Mouse (Mus musculus): ENCODE data around the gene 1700020A23Rik.
A peak's percentile ranks its signal among the peaks of the same experiment; 100 is the strongest.

The 1700020A23Rik gene

DNA sequence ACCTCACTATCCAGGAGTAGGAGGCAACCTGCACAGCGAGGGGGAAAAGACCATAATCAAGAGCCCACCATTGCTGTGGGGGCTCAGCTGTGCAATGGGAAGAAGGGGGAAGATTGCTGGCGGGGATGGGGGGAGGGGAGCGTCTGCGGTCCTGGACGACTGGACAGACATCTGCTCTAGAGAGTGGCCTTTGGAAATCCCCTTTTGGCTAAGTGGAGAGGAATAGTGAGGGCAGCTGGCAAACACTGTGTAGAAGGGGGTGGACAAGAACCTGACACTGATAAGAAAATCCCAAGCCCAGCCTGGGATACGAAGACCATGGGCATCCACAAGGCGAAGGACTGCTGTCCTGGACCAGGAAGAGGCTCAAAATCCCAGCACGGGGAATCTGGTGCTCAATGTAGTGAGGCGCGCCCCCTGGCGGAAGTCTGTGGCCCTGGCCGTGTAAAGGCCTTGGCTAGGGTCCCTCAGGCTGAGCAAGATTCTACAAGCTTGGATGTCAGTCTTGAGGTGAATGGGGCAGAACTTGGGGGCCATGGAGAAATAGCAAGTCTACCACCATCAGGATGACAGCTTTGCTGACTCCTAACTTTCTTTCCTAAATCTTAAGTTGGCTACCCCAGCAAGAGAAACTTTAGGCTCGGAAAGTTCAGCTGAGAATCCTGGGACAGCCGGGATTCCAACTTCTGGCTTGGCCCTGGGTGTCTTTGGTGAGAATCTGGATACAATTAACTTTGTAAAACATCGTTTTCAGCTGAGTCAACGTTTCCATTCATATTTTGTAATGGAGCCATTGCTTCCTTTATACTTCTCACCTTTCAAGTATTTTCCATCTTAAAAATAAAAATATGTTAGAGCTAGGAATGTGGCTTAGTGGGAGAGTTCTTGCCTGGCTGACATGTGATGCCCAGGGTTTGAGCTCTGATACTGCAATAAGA lies 6.8 kb downstream of the 1700020A23Rik start:
- peak; percentile 87 for DNase-seq (ENCODE audit: low spot score)

DNA sequence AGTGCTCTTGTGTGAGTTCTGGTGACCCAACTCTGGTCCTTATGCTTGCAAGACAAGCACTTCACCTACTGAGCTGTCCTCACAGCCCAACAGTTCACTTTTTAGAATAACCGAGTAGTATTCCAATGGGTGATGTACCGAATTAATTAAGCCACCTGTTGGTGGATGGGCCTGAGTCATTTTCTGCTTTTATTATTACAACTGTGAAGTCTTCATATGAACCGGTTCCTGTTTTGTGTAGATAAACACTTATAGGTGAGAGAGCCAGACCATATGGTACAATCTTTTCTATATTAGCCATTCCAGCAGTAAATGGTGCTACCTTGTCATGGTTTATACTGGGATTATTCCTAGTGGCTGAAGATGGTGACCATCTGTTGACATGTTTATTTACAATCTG lies 7.7 kb downstream of the 1700020A23Rik start:
- no peak for DNase-seq (ENCODE audit: low spot score)

DNA sequence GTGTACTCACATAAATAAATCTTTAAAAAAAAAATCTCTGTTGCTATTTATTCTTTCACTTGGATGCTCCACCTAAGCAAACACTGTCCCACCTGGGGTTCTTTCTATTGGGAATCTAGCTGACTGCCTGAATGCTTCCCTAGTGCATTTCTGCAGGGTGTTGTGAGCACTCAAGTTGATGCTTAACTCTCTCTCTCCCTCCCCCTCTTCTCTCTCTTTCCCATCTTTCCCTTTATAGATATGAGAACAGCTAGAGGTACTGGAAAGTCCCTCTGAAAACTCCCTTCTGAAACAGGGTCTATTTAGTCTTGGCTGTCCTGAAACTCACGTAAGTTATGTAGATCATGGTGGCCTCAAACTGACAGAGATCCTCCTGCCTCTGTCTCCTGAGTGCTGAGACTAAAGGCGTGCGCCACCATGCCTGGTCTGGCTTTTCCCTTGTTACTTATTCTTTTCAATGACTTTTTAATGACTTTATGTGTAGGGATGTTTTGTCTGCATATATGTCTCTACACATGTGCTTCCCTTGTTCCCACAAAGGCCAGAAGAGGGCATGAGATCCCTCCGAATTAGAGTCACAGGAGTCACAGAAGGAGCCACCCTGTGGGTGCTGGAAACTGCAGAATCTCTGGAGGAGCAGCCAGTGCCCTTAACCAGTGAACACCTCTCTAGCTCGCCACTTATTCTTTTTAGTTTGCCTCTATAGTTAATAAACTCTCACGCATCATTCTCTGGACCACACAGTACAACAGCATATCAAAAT lies 9.2 kb downstream of the 1700020A23Rik start:
- no peak for DNase-seq (ENCODE audit: low spot score)

DNA sequence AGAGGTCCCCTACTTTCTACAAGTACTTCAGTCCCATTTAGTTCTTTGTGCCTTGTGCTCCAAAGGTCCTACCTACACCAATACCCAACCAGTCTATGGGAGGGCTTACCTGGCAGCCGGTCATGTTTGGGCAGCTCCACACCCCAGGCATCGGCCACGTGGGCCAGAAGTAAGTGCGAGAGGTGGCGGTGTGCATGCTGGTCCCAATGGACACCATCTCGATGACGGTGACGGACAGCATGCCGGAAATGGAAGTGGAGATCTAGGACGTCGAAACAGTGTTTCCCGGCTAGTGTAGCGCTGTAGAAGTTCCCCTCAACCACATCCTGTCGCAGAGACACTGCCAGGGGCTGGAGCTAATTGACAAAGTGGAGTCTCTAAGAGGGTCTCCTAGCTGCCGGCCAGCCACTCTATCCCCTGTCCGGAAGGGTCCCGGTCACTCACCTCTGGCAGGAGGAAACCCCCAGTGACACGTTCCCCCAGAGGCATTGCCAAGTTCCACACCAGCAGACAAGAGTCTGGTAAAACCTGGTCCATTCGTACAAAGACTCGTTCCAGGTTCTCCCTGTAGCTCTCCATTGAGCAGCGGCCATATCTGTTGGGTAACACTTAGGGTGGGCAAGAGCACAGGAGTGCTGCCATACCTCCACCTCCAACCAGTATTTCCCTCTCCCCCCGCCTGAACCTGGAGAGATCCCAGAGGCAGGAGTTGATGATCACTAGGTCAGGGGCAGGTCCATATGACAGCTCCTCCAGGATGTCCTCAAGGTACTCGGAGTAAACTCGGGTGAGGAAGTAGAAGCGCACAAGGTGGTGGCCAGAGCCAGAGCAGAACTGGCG lies 16.9 kb downstream of the 1700020A23Rik start:
- no peak for DNase-seq (ENCODE audit: low spot score)

DNA sequence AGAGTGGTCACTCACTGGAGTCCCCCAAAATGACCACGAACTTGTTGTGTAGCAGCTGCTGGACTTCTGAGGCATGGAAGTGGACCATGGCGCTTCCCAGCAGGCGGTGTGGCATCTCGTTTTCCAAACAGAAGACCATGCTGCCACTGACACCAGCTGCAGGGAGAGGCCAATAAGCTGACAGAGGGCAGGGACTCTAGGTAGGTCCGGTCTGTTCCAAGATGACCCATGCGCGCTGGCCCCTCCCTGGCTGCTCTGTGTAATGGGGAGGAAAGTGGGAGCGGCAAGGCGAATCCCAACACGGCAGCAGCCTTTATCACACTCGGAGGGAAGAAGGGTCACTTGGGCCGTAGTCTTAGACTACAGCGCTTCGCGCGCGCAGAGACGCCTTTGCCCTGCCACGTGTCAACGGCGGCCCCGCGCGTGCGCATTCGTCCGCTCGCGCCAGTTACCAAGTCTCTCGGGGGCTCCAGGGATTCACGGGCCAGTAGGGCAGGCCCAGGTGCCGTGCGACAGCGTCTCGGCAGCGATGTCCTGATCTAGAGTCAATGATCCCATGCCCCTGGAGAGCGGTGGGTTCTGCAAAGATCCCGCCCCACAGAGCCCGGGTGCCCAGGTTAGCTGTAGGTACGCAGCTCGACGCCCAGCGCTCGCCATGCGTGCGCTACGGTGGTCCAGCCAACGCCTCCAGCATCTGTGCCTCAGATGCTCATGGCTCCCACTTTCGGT lies 18.5 kb downstream of the 1700020A23Rik start:
- DNase-seq (ENCODE audit: low spot score) = peak; percentile 82

DNA sequence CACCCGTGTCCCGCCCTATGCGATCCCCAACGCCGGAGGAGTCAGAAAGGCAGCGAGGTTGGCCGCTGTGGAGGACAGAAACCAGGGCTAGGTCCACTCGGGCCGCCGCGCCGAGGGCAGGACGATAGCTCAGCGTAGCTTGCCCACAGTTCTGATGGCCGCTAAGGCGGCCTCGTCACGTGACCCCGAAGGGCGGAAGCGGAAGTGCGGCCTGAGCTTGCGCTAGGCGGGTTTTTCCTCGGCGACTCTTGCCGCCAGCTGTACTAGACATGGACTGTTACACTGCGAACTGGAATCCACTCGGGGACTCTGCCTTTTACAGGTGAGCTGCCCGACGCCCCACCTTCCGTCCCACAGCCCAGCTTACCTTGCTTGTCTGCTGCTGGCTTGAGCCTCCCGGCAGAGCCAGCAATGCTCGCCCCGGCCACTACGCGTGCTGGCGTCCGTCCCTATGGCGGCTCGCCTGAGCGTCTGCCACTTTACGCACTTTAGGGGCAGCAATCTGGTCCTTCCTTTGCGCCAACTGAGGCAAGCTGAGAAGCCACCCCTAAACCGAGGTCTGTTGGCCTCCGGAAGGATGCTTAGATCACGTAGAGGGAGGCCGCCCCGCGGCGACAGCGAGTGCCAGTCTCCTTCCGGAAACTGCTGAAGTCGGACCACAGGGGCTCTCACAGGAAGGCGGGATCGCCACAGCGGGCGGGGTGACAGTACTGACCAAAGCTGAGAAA lies 19.2 kb downstream of the 1700020A23Rik start, which contains the start of the genes Vps16 and Pced1a:
Gene Vps16 (plus strand): TSS at position 214 of the 728 bp plus-strand sequence.
Gene Pced1a (minus strand): TSS at position 576 of the 728 bp plus-strand sequence.
- DNase-seq (ENCODE audit: low spot score) = peak; percentile 92

DNA sequence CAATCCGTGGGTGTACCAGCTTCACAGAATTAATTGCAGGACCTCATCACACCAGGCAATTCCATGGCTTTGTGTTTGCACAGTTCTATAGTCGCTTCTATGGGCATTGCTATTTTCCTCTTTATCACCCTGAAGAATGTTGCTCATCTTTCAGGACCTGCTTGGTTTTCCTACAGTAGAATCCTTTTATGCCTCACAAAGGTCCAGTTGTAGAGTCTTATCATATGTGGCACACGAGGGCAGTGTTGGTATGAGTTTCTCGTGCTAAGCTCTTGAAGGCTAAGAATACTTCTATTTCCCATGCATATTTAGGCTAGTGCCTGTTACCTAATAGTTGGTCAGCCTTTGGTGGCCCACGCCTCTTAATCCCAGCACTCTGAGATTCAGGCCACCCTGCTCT lies 20.1 kb downstream of the 1700020A23Rik start:
- DNase-seq (ENCODE audit: low spot score) = no peak

DNA sequence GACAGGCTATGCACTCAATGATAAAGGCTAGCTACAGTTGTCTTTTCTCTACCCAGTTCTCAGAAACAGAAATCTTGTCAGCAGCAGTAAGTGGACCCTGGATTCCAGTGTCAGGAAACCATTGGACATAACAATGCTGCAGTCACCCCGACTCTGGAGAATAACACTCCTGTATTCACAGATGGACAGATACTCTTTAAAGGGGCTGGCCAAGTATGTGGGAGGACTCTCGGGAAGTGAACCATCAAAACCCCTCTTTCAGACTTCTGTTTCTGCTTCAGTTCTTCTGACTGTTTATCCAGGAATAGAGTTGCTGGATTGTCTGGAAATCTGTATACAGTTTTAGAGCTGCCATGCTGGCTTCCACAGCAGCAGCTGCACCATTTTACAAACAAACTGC lies 24.8 kb downstream of the 1700020A23Rik start:
- DNase-seq (ENCODE audit: low spot score) = no peak

DNA sequence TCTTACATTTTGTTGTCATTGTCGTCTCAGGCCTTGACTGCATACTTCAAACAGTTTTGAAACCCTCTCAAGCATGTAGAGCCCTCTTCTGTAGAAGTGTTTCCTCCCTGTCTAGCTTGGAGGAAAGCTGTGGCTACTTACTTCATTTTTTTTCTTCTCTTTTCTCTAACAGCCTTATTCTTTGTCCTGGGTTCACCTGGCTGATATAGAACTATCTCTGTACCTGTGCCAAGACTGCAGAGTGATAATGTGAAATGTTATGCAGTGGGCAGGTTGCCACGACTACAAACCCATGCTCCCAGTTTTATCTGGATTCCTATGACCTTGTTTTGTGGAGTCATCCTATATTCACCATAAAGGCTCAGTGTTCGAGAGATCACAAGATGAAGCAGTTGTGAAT lies 25.4 kb downstream of the 1700020A23Rik start:
- DNase-seq (ENCODE audit: low spot score) = no peak

DNA sequence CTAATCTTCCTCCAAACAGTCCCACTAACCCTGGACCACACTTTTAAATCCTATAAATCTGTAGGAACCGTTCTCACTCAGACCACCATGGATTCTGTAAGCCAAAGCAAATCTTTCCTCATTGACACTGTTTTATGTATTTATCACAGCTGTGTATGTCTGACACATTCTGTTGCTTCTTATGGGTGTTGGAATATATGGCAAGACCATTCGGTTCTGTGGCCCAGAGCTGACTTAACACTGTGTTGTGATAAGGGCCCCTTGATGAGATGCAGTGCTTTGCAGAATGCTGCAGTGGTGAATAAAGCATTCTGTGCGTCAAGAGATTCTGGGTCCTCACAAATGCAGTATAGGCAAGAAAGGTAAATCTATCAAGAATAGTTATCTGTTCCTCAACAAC lies 27.1 kb downstream of the 1700020A23Rik start:
- no peak for DNase-seq (ENCODE audit: low spot score)

DNA sequence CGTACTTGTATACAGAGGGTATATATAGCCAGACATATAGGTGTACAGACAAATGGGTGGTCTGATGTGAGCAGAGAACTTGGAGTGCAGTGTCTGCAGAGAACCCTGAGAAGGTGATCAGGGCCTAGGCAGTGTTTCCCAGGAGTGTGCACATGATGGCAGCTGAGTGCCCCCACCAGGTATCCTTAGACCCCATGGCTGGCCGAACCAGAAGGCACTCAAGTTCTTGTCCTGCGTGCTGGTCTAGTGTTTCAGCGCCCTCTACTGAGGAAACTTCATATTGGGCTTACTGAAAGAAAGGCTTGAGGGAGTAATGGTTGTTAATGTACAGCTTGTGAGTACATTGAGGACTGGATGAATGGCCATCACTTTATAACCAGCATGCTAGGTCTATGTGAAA lies 28.1 kb downstream of the 1700020A23Rik start:
- no peak for DNase-seq (ENCODE audit: low spot score)

DNA sequence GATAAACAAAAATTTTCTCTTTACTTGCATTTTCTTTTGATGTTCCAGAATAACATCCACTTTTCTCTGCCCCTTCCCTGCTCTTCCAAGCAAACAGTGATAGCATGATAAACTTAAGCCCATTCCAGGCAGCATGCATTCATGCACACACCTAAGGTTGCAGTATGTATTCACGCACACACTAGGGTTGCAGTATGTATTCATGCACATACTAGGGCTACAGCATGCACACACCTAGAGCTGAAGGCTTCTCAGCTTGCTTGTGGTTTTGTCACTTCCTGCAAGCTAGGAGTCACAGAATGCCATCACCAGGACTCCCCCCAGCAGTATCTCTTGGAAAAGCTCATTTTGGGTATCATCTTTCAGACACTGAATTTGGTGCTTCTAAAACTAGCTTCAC lies 31.7 kb downstream of the 1700020A23Rik start:
- no peak for DNase-seq (ENCODE audit: low spot score)

DNA sequence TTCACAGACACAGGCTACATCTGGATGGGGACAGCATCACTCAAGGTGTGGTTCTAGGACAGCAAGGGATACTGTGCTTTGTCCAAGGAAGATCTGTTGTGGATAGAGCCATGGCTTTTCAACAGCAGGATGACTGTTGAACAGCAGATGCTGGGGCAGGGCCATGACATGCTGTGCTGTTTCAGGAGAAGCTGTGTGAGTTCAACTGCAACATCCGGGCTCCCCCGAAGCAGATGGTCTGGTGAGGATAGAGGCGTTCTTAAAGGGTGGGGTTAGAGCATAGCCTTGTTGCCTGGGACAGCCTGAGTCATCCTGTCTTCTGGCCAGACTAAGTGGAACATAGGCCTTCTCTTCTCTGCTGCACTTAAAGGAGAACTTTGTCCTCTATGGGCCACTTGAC lies 33.8 kb downstream of the 1700020A23Rik start:
- no peak for DNase-seq (ENCODE audit: low spot score)

DNA sequence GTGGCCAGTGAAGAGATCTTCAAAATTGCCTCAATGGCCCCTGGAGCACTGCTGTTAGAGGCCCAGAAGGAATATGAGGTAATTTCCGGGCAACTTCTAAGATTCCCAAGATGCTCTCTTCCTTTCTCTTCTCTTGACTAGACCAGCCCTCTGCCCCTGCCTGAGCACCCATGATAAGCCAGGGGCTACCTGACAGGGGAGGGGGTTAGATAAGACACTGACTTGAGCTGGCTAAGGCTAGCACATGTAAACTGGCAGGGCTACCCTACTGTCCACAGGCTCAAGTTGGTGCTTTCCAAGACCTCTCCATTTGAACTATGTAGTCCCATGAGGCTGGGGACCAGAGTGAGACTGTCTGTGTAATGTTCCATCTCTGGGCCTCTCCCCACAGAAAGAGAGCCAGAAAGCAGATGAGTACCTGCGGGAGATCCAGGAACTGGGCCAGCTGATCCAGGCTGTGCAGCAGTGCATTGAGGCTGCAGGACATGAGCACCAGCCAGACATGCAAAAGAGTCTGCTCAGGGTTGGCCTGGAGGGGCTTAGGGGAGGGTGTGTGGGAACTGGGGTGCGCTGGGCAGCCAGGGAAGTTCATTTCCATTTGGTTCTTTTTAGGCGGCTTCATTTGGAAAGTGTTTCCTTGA lies 34.9 kb downstream of the 1700020A23Rik start:
- no peak for DNase-seq (ENCODE audit: low spot score)

DNA sequence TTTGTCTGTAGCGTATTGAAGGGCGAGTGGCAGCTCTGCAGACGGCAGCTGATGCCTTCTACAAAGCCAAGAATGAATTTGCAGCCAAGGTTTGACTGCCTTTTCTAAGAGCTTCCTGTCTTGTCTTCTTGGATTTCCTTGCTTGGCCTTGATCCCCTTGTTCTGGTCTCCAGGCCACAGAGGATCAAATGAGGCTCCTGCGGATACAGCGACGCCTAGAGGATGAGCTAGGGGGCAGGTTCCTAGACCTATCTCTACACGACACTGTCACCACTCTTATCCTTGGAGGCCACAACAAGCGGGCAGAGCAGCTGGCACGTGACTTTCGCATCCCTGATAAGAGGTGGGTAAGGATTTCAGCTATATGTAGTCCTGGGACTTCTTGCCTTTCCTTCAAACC lies 37.1 kb downstream of the 1700020A23Rik start:
- no peak for DNase-seq (ENCODE audit: low spot score)

DNA sequence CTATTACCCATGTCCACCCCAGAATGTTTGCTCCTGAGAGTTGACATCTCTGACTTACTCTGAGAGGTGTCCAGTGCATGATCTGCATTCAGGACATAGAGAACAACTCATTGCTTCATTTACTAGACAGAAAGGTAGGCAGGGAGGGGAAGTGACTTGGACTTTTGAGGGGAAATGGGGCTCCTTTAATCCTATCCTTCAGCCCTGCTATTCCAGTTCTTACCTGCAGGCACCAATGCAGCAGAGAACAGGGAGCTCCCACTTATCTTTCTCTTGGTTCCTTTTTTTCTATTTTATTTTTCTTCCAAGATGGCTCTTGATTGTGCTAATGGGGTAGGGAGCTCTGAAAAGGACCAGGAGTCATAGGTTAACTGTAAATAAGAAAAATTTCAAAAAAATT lies 43.4 kb downstream of the 1700020A23Rik start:
- DNase-seq (ENCODE audit: low spot score) = no peak

DNA sequence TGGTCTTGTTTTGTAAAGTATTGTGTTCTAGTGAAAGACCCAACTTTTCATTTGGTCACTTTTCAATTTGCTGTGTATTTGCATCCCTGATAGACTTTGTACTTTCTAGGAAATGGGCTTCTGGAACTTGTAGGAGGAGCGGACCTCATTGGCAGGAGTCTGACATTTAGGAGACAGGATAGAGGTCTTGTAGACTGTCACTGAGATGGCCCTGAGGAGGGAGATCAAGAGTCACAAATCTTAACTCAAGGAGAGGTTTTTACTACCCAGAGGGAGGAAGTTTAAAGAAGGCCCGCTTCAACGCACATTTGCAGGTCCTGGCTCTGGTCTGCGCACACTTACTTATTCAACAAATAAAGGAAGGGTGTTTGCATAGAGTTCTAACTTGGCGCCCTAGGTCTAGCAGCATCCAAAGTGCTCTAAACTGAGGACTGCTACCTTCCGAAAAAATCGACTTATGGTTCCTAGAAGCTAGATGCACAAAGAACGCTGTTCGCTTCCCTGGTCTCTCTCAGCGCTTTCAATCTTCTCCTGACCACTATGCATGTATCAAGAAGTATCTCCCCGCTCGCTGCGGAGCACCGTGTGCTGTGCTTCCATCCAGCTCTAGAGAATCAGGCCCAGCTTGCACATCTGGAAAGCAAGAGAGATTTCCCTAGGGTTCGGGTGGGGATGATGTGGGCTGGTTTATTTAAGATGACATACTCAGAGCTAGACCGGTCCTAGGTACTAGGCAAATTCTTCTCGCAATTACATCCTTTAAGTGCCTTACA lies 44.1 kb downstream of the 1700020A23Rik start:
- no peak for DNase-seq (ENCODE audit: low spot score)

DNA sequence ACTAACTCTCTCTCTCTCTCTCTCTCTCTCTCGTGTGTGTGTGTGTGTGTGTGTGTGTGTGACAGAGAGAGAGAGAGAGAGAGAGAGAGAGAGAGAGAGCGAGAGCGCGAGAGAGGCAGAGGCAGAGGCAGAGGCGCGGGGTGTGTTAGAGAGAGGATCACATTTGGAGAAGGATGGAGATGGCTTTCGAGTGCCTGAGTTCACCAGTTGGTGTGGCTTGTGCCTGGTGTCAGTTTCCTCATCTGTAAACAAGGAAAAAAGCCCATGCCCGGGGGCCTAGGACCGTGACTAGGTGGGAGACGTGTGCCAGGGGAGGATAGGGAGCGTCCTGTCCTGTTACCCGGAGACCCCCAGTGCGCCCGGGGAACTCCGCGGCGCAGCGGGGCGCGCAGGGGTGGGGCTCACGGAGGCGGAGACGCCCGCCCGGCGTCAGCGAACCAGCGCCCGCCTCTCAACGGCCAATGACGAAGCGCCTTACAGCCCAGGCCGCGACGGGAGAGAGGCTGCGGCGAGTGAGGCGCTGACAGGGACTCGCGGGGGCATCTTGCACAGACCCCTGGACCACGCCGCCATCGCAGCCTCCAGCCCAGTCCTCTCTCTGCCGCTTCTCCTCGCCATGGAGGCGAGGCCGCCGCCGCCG lies 44.9 kb downstream of the 1700020A23Rik start, which contains the start of gene Ptpra:
Gene Ptpra (plus strand): TSS at position 485 of the 640 bp plus-strand sequence.
- DNase-seq (ENCODE audit: low spot score) = peak; percentile 91

DNA sequence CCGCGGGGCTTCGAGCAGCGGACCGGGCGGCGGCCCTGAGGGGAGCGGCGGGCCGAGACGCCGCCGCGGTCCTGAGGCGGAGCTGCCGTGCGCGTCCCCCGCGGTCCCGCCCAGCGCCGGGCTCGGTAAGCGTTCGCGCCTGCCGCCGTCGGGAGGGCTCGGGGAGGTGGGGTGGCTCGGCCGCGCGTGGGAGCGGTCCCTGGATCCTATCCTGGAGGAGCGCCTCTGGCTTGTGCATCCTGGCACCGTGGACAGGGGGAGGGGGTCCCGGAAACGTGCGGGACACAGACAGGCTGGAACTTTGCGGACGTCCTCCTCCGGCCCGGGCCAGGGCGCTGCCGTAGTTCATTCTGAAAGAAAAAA lies 45.4 kb downstream of the 1700020A23Rik start:
- DNase-seq (ENCODE audit: low spot score) = peak; percentile 83
